Comparison of ENCODE assay signal across 21 mouse cellular contexts in the genomic region with DNA sequence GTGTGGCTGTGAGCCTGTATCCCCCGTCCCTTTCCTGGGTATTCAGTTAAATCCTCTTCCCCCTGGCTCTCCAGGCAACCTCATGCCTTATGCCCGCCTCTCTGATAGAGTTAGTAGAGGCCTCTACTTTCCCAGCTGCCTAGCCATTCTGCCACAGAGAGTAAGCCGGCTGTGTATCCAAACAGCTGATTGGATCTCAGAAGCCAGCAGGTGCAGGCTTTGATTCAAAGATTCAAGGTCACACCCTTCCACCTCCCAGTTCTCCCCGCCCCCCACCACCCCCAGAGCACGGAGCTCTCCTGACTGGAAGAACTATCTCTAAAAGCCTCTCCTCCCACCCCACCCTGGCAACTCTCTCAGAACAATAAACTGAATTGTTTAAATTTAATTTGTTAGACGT. TPM values are rescaled to one million over a fixed set of nuclear protein-coding genes. Genes with fewer than 3 reads are reported as not detected.
DNase-seq lines count a peak whose midpoint lies in the region; ATAC-seq and TF ChIP-seq lines count a peak whose summit lies in the region.
"Had no signal": no experiment of that assay in that cellular context is flagged by ENCODE, and none has a peak within 500 bp of the region (broad histone marks: within the 10 kb centered on the region; RNA-seq: fewer than 3 reads in every experiment).

No protein-coding gene starts in this region.

- peaks cover 18% of the 10 kb centered on the region for H3K4me1 ChIP-seq in embryonic facial prominence, embryonic 14.5 days (ENCODE audit: control insufficient read depth, insufficient read depth, low read length)
- H3K4me1 ChIP-seq in embryonic facial prominence, embryonic 10.5 days: peaks cover 56% of the 10 kb centered on the region
- peaks cover 55% of the 10 kb centered on the region for H3K4me1 ChIP-seq in hindbrain, embryonic 15.5 days (replicated peaks)
- H3K4me1 ChIP-seq in kidney, embryonic 14.5 days (ENCODE audit: control insufficient read depth, insufficient read depth, low read length): peaks cover 17% of the 10 kb centered on the region; the same call in 1 of the 2 replicates
- H3K4me1 ChIP-seq in thymus, adult 2 months (replicated peaks; ENCODE audit: control insufficient read depth, insufficient read depth, low read length): no peaks in the 10 kb centered on the region

- peak; percentile 60 for DNase-seq in embryonic facial prominence, embryonic 14.5 days (ENCODE audit: low spot score)
- no peak for DNase-seq in embryonic facial prominence, embryonic 10.5 days (ENCODE audit: low spot score)
- peak; percentile 60 for DNase-seq in retina, postnatal 1 day
- DNase-seq in retina, embryonic 14.5 days (ENCODE audit: low spot score): no peak
- no peak for DNase-seq in ovary, postnatal 36 days (ENCODE audit: low spot score)
- no peak for DNase-seq in thymus, adult 2 months
- DNase-seq: cerebellum, adult 11-12 months; gastrocnemius, postnatal 36 days; heart, postnatal 4 days; kidney, adult 8-10 months; kidney, postnatal 4 days; layer of hippocampus, postnatal 36 days; lung, adult 2 months; lung, postnatal 4 days; right cerebral cortex, postnatal 14 days had no signal

- H3K27me3 ChIP-seq in embryonic facial prominence, embryonic 14.5 days (replicated peaks; ENCODE audit: control insufficient read depth, insufficient read depth, low read length): no peaks in the 10 kb centered on the region; the same call in 1 of the 2 replicates
- H3K27me3 ChIP-seq in embryonic facial prominence, embryonic 10.5 days (replicated peaks; ENCODE audit: low read depth, poor library complexity, severe bottlenecking): peaks cover 79% of the 10 kb centered on the region
- H3K27me3 ChIP-seq in hindbrain, embryonic 15.5 days: no peaks in the 10 kb centered on the region
- peaks cover 4% of the 10 kb centered on the region; the same call in 1 of the 2 replicates for H3K27me3 ChIP-seq in kidney, embryonic 14.5 days (ENCODE audit: control insufficient read depth, insufficient read depth, low read length)
- H3K27me3 ChIP-seq in thymus, adult 2 months (ENCODE audit: control insufficient read depth, insufficient read depth, low read length): peaks cover 7% of the 10 kb centered on the region; the same call in 1 of the 2 replicates
- H3K27me3 ChIP-seq: Patski had no signal

- H3K36me3 ChIP-seq in embryonic facial prominence, embryonic 14.5 days (ENCODE audit: control insufficient read depth, insufficient read depth, low read length): no peaks in the 10 kb centered on the region
- no peaks in the 10 kb centered on the region for H3K36me3 ChIP-seq in embryonic facial prominence, embryonic 10.5 days (replicated peaks)
- H3K36me3 ChIP-seq in hindbrain, embryonic 15.5 days: no peaks in the 10 kb centered on the region
- H3K36me3 ChIP-seq in kidney, embryonic 14.5 days (ENCODE audit: control insufficient read depth, insufficient read depth, low read length): no peaks in the 10 kb centered on the region
- H3K36me3 ChIP-seq in thymus, adult 2 months (ENCODE audit: control insufficient read depth, insufficient read depth, low read length): no peaks in the 10 kb centered on the region
- H3K36me3 ChIP-seq: embryonic facial prominence, embryonic 13.5 days; heart, embryonic 13.5 days had no signal

- H3K9ac ChIP-seq in embryonic facial prominence, embryonic 14.5 days (ENCODE audit: low read depth, low read length): no peak overlapping the region
- no peak overlapping the region for H3K9ac ChIP-seq in hindbrain, embryonic 15.5 days
- H3K9ac ChIP-seq in kidney, embryonic 14.5 days (ENCODE audit: low read depth, low read length): no peak overlapping the region
- H3K9ac ChIP-seq: embryonic facial prominence, embryonic 13.5 days; heart, embryonic 13.5 days had no signal

- H3K27ac ChIP-seq in embryonic facial prominence, embryonic 14.5 days (replicated peaks; ENCODE audit: low read depth, low read length): no peak overlapping the region
- no peak overlapping the region for H3K27ac ChIP-seq in embryonic facial prominence, embryonic 10.5 days (replicated peaks)
- H3K27ac ChIP-seq in hindbrain, embryonic 15.5 days (replicated peaks): peak overlapping the region; percentile 76; the same call in 1 of the 2 replicates
- no peak overlapping the region for H3K27ac ChIP-seq in kidney, embryonic 14.5 days (ENCODE audit: low read depth, low read length)
- H3K27ac ChIP-seq in thymus, adult 2 months (ENCODE audit: control insufficient read depth, insufficient read depth, low read length): no peak overlapping the region
- H3K27ac ChIP-seq: embryonic facial prominence, embryonic 13.5 days; heart, embryonic 13.5 days had no signal

- H3K4me3 ChIP-seq in embryonic facial prominence, embryonic 14.5 days (ENCODE audit: low read depth, low read length): no peak overlapping the region
- no peak overlapping the region for H3K4me3 ChIP-seq in embryonic facial prominence, embryonic 10.5 days
- no peak overlapping the region for H3K4me3 ChIP-seq in hindbrain, embryonic 15.5 days
- no peak overlapping the region for H3K4me3 ChIP-seq in kidney, embryonic 14.5 days (ENCODE audit: low read length)
- no peak overlapping the region for H3K4me3 ChIP-seq in thymus, adult 2 months (ENCODE audit: control insufficient read depth, insufficient read depth, low read length)
- H3K4me3 ChIP-seq: embryonic facial prominence, embryonic 13.5 days; heart, embryonic 13.5 days had no signal

- TF ChIP-seq CTCF in thymus, adult 2 months (IDR thresholded peaks at IDR 0.05; ENCODE audit: borderline replicate concordance, control insufficient read depth, extremely low read depth, insufficient read depth, low read length, poor library complexity): no peak

- no peak for ATAC-seq in embryonic facial prominence, embryonic 14.5 days (ENCODE audit: low read depth)
- no peak for ATAC-seq in hindbrain, embryonic 15.5 days (ENCODE audit: low FRiP score, low read depth)
- ATAC-seq in kidney, embryonic 14.5 days (ENCODE audit: low FRiP score, low TSS enrichment): no peak
- ATAC-seq: Patski had no signal

- no peak overlapping the region for H3K4me2 ChIP-seq in embryonic facial prominence, embryonic 14.5 days (ENCODE audit: low read depth, low read length)
- no peak overlapping the region for H3K4me2 ChIP-seq in hindbrain, embryonic 15.5 days
- H3K4me2 ChIP-seq in kidney, embryonic 14.5 days (replicated peaks; ENCODE audit: low read depth, low read length): no peak overlapping the region
- H3K4me2 ChIP-seq: embryonic facial prominence, embryonic 13.5 days; heart, embryonic 13.5 days had no signal

- 44% methylated on average over 6 of the region's 6 CpGs for WGBS in embryonic facial prominence, embryonic 14.5 days
- WGBS in embryonic facial prominence, embryonic 10.5 days: 27% methylated on average over 6 of the region's 6 CpGs
- WGBS in hindbrain, embryonic 15.5 days: 29% methylated on average over 6 of the region's 6 CpGs
- 42% methylated on average over 6 of the region's 6 CpGs for WGBS in kidney, embryonic 14.5 days
- 61% methylated on average over 6 of the region's 6 CpGs for WGBS in thymus, adult 2 months

- TF ChIP-seq POLR2A in thymus, adult 2 months (IDR thresholded peaks at IDR 0.05; ENCODE audit: control insufficient read depth, extremely low read depth, insufficient read depth, low read length, poor library complexity): no peak

- no peaks in the 10 kb centered on the region for H3K9me3 ChIP-seq in embryonic facial prominence, embryonic 14.5 days (ENCODE audit: control insufficient read depth, low read length)
- H3K9me3 ChIP-seq in embryonic facial prominence, embryonic 10.5 days: peaks cover 4% of the 10 kb centered on the region; the same call in 1 of the 2 replicates
- no peaks in the 10 kb centered on the region for H3K9me3 ChIP-seq in hindbrain, embryonic 15.5 days
- H3K9me3 ChIP-seq in kidney, embryonic 14.5 days (ENCODE audit: control insufficient read depth, low read length): no peaks in the 10 kb centered on the region
- H3K9me3 ChIP-seq: embryonic facial prominence, embryonic 13.5 days; heart, embryonic 13.5 days had no signal

RNA-seq across cellular contexts. Expression of a gene that starts 45.8 kb away (rescaled TPM):
- polyA plus RNA-seq in embryonic facial prominence, embryonic 14.5 days (2014; fragmentation: Nextera tagmentation; extraction: Ambion mirVana): 0.08 and 0.10 TPM in 2 replicates
- 0.06 TPM in 2 replicates for polyA plus RNA-seq in embryonic facial prominence, embryonic 10.5 days (2016; fragmentation: Nextera tagmentation; extraction: Ambion mirVana)
- polyA plus RNA-seq in hindbrain, embryonic 15.5 days (2015; fragmentation: Nextera tagmentation; extraction: Ambion mirVana): not detected in 2 replicates
- polyA plus RNA-seq in kidney, embryonic 14.5 days (2014; fragmentation: Nextera tagmentation; extraction: Ambion mirVana): 0.09 TPM in 1 of 2 replicates, not detected in the other
- 0.05 TPM in 1 of 2 replicates, not detected in the other for polyA plus RNA-seq in thymus, adult 2 months (2012; rRNA removed)
- polyA plus RNA-seq: embryonic facial prominence, embryonic 13.5 days; heart, embryonic 13.5 days; liver, adult 2 months; lung, adult 2 months had no signal

Comparison
In these comparisons a context has a peak if more than half of its experiments do, and no peak if none do; other contexts are left out.
1. DNase-seq: peak in embryonic facial prominence, embryonic 14.5 days (single experiment) and retina, postnatal 1 day (single experiment); none in embryonic facial prominence, embryonic 10.5 days (single experiment), retina, embryonic 14.5 days (single experiment), ovary, postnatal 36 days (single experiment) and thymus, adult 2 months (single experiment).